ENCODE assay signal across 24 mouse cellular contexts in genomic region chr5:25261452-25261851, GRCm38 (mm10). TPM values are rescaled to one million over a fixed set of nuclear protein-coding genes. Genes with fewer than 3 reads are reported as not detected.
A peak's percentile ranks its signal among the peaks of the same experiment; 100 is the strongest.
DNase-seq lines count a peak whose midpoint lies in the region; ATAC-seq and TF ChIP-seq lines count a peak whose summit lies in the region.
"Had no signal": no experiment of that assay in that cellular context is flagged by ENCODE, and none has a peak within 500 bp of the region (broad histone marks: within the 10 kb centered on the region; RNA-seq: fewer than 3 reads in every experiment).

No protein-coding gene starts in this region.

- H3K4me3 ChIP-seq in limb, embryonic 13.5 days, result no peak overlapping the region
- no peak overlapping the region for H3K4me3 ChIP-seq in limb, embryonic 10.5 days
- H3K4me3 ChIP-seq in kidney, embryonic 15.5 days (replicated peaks), result no peak overlapping the region
- H3K4me3 ChIP-seq in kidney, postnatal 0 days (replicated peaks; ENCODE audit: low read depth, low read length), result no peak overlapping the region
- no peak overlapping the region for H3K4me3 ChIP-seq in hindbrain, embryonic 14.5 days (replicated peaks; ENCODE audit: low read length)
- H3K4me3 ChIP-seq: embryonic facial prominence, embryonic 10.5 days; forebrain, embryonic 13.5 days; heart, embryonic 10.5 days; hindbrain, embryonic 12.5 days had no signal

- no peak overlapping the region for H3K4me2 ChIP-seq in limb, embryonic 13.5 days (replicated peaks)
- H3K4me2 ChIP-seq in kidney, embryonic 15.5 days, result no peak overlapping the region
- H3K4me2 ChIP-seq in kidney, postnatal 0 days (ENCODE audit: low read length), result no peak overlapping the region
- H3K4me2 ChIP-seq in hindbrain, embryonic 14.5 days (replicated peaks), result no peak overlapping the region
- H3K4me2 ChIP-seq: forebrain, embryonic 13.5 days; hindbrain, embryonic 12.5 days had no signal

- ATAC-seq in limb, embryonic 13.5 days (ENCODE audit: low FRiP score, low read depth), result no peak
- ATAC-seq in kidney, embryonic 15.5 days (replicated peaks; ENCODE audit: low FRiP score), result no peak
- 0 out of 2 replicates have a peak, but pooled peaks have one; percentile 52 for ATAC-seq in kidney, postnatal 0 days (replicated peaks; ENCODE audit: low FRiP score, low read depth)
- ATAC-seq in hindbrain, embryonic 14.5 days (ENCODE audit: low FRiP score), result no peak
- ATAC-seq: forebrain, embryonic 13.5 days; forebrain, postnatal 0 days had no signal

- no peak for TF ChIP-seq CTCF in kidney, postnatal 0 days (IDR thresholded peaks at IDR 0.05; ENCODE audit: low read depth)

- H3K27me3 ChIP-seq in limb, embryonic 13.5 days, result no peaks in the 10 kb centered on the region
- H3K27me3 ChIP-seq in limb, embryonic 10.5 days (ENCODE audit: low read depth, poor library complexity, severe bottlenecking), result no peaks in the 10 kb centered on the region
- H3K27me3 ChIP-seq in kidney, embryonic 15.5 days, result no peaks in the 10 kb centered on the region
- H3K27me3 ChIP-seq in kidney, postnatal 0 days (ENCODE audit: insufficient read depth, low read length), result no peaks in the 10 kb centered on the region
- no peaks in the 10 kb centered on the region for H3K27me3 ChIP-seq in hindbrain, embryonic 14.5 days (ENCODE audit: control insufficient read depth, insufficient read depth, low read length)
- H3K27me3 ChIP-seq: forebrain, embryonic 13.5 days; hindbrain, embryonic 12.5 days had no signal

- no peaks in the 10 kb centered on the region for H3K4me1 ChIP-seq in limb, embryonic 13.5 days
- no peaks in the 10 kb centered on the region for H3K4me1 ChIP-seq in limb, embryonic 10.5 days
- no peaks in the 10 kb centered on the region for H3K4me1 ChIP-seq in kidney, embryonic 15.5 days
- no peaks in the 10 kb centered on the region for H3K4me1 ChIP-seq in kidney, postnatal 0 days (replicated peaks; ENCODE audit: insufficient read depth, low read length)
- H3K4me1 ChIP-seq in hindbrain, embryonic 14.5 days (replicated peaks; ENCODE audit: control insufficient read depth, insufficient read depth, low read length), result no peaks in the 10 kb centered on the region
- H3K4me1 ChIP-seq: embryonic facial prominence, embryonic 10.5 days; forebrain, embryonic 13.5 days; heart, embryonic 10.5 days; hindbrain, embryonic 12.5 days had no signal

- H3K9me3 ChIP-seq in limb, embryonic 13.5 days, result no peaks in the 10 kb centered on the region
- no peaks in the 10 kb centered on the region for H3K9me3 ChIP-seq in limb, embryonic 10.5 days (replicated peaks)
- no peaks in the 10 kb centered on the region for H3K9me3 ChIP-seq in kidney, embryonic 15.5 days (replicated peaks)
- no peaks in the 10 kb centered on the region for H3K9me3 ChIP-seq in kidney, postnatal 0 days (replicated peaks; ENCODE audit: low read length)
- H3K9me3 ChIP-seq in hindbrain, embryonic 14.5 days (ENCODE audit: control insufficient read depth, low read length), result no peaks in the 10 kb centered on the region
- H3K9me3 ChIP-seq: embryonic facial prominence, embryonic 10.5 days; forebrain, embryonic 13.5 days; heart, embryonic 10.5 days; hindbrain, embryonic 12.5 days had no signal

- peaks cover 88% of the 10 kb centered on the region for H3K36me3 ChIP-seq in limb, embryonic 13.5 days
- H3K36me3 ChIP-seq in limb, embryonic 10.5 days, result peaks cover 84% of the 10 kb centered on the region
- peaks cover 89% of the 10 kb centered on the region for H3K36me3 ChIP-seq in kidney, embryonic 15.5 days
- H3K36me3 ChIP-seq in kidney, postnatal 0 days (ENCODE audit: insufficient read depth, low read length), result peaks cover 48% of the 10 kb centered on the region
- peaks cover 94% of the 10 kb centered on the region for H3K36me3 ChIP-seq in hindbrain, embryonic 14.5 days (replicated peaks; ENCODE audit: control insufficient read depth, insufficient read depth)

- H3K9ac ChIP-seq in limb, embryonic 13.5 days, result no peak overlapping the region
- H3K9ac ChIP-seq in kidney, embryonic 15.5 days, result no peak overlapping the region
- H3K9ac ChIP-seq in kidney, postnatal 0 days (ENCODE audit: low read depth, low read length), result no peak overlapping the region
- H3K9ac ChIP-seq in hindbrain, embryonic 14.5 days, result no peak overlapping the region
- H3K9ac ChIP-seq: forebrain, embryonic 13.5 days; forebrain, postnatal 0 days; hindbrain, embryonic 12.5 days had no signal

- H3K27ac ChIP-seq in limb, embryonic 13.5 days, result peak overlapping the region; percentile 6; the same call in 1 of the 2 replicates
- no peak overlapping the region for H3K27ac ChIP-seq in limb, embryonic 10.5 days
- 0 out of 2 replicates have a peak overlapping the region, but pooled peaks have one; percentile 37 for H3K27ac ChIP-seq in kidney, embryonic 15.5 days
- H3K27ac ChIP-seq in kidney, postnatal 0 days, result peak overlapping the region; percentile 64; the same call in 1 of the 2 replicates
- H3K27ac ChIP-seq in hindbrain, embryonic 14.5 days, result no peak overlapping the region
- H3K27ac ChIP-seq: embryonic facial prominence, embryonic 10.5 days; forebrain, embryonic 13.5 days; heart, embryonic 10.5 days; hindbrain, embryonic 12.5 days had no signal

- 59% methylated on average over 6 of the region's 6 CpGs for WGBS in limb, embryonic 13.5 days
- 84% methylated on average over 6 of the region's 6 CpGs for WGBS in limb, embryonic 10.5 days
- WGBS in kidney, embryonic 15.5 days, result 80% methylated on average over 6 of the region's 6 CpGs
- 72% methylated on average over 6 of the region's 6 CpGs for WGBS in kidney, postnatal 0 days
- WGBS in hindbrain, embryonic 14.5 days, result 85% methylated on average over 6 of the region's 6 CpGs

- DNase-seq in limb, embryonic 10.5 days (ENCODE audit: low spot score), result no peak
- DNase-seq in kidney, postnatal 0 days (ENCODE audit: low spot score), result no peak
- peak; percentile 43 to 48 for DNase-seq in kidney, postnatal 36 days
- no peak for DNase-seq in layer of hippocampus, postnatal 25 days (ENCODE audit: extremely low spot score in 1 of 2, low spot score in 1 of 2)
- no peak for DNase-seq in hindbrain, embryonic 14.5 days (ENCODE audit: low spot score)
- DNase-seq: adrenal gland, adult 8-10 months; adrenal gland, postnatal 36 days; cerebellum, adult 2 months; cerebellum, postnatal 10 days; forebrain, postnatal 0 days; gastrocnemius, postnatal 14 days; heart, postnatal 10 days; heart, postnatal 4 days had no signal

RNA-seq across cellular contexts. Expression of gene E130116L18Rik, which starts 38.5 kb away (rescaled TPM):
- not detected in 2 replicates for polyA plus RNA-seq in limb, embryonic 13.5 days (2015; fragmentation: Nextera tagmentation; extraction: Ambion mirVana)
- polyA plus RNA-seq in limb, embryonic 10.5 days (2016; fragmentation: Nextera tagmentation; extraction: Ambion mirVana), result not detected in 2 replicates
- polyA plus RNA-seq in kidney, embryonic 15.5 days (2015; fragmentation: Nextera tagmentation; extraction: Ambion mirVana), result 1.9 TPM in 1 of 2 replicates, not detected in the other
- 0.74 and 2.2 TPM in 2 replicates for polyA plus RNA-seq in kidney, postnatal 0 days (2015; fragmentation: Nextera tagmentation; extraction: Ambion mirVana)
- total RNA-seq in layer of hippocampus, postnatal 25 days (2021), result not detected
- 1.7 TPM in 1 of 2 replicates, not detected in the other for polyA plus RNA-seq in hindbrain, embryonic 14.5 days (2014; fragmentation: Nextera tagmentation; extraction: Ambion mirVana)
- total RNA-seq: adrenal gland, adult 8-10 months; adrenal gland, postnatal 36 days; ES-E14; forebrain, postnatal 0 days; gastrocnemius, adult 18-20 months; gastrocnemius, postnatal 14 days; granulocyte monocyte progenitor cell, adult 5-6 weeks; heart, postnatal 10 days; heart, postnatal 4 days had no signal
- polyA plus RNA-seq: cerebellum, adult 2 months; embryonic facial prominence, embryonic 14.5 days; forebrain, embryonic 13.5 days; heart, embryonic 10.5 days; heart, embryonic 14.5 days; hindbrain, embryonic 12.5 days had no signal

RNA-seq across cellular contexts. Expression of gene Galnt11, which starts 39.7 kb away (rescaled TPM):
- polyA plus RNA-seq in limb, embryonic 13.5 days (2015; fragmentation: Nextera tagmentation; extraction: Ambion mirVana), result 41.9 and 44.4 TPM in 2 replicates
- 28.9 and 32.8 TPM in 2 replicates for polyA plus RNA-seq in limb, embryonic 10.5 days (2016; fragmentation: Nextera tagmentation; extraction: Ambion mirVana)
- 69.8 and 71.3 TPM in 2 replicates for polyA plus RNA-seq in kidney, embryonic 15.5 days (2015; fragmentation: Nextera tagmentation; extraction: Ambion mirVana)
- 212 and 231 TPM in 2 replicates for polyA plus RNA-seq in kidney, postnatal 0 days (2015; fragmentation: Nextera tagmentation; extraction: Ambion mirVana)
- total RNA-seq in layer of hippocampus, postnatal 25 days (2021), result 10 to 100 TPM; 47.1 to 49.7 TPM
- polyA plus RNA-seq in hindbrain, embryonic 14.5 days (2014; fragmentation: Nextera tagmentation; extraction: Ambion mirVana), result 58.2 and 65.3 TPM in 2 replicates

Comparison
In these comparisons a context has a peak if more than half of its experiments do, and no peak if none do; other contexts are left out.
1. H3K27ac ChIP-seq: peak in limb, embryonic 13.5 days (single experiment), kidney, embryonic 15.5 days (single experiment) and kidney, postnatal 0 days (single experiment); none in limb, embryonic 10.5 days (single experiment) and hindbrain, embryonic 14.5 days (single experiment).
2. DNase-seq: peak in kidney, postnatal 36 days (2 of 2); none in limb, embryonic 10.5 days (single experiment), kidney, postnatal 0 days (single experiment), layer of hippocampus, postnatal 25 days (0 of 2) and hindbrain, embryonic 14.5 days (single experiment).